Mouse (Mus musculus): ENCODE results near the gene Mepce.
"Not testable (repeated sequence)": the region's sequence is repeated elsewhere in the genome, so short reads cannot be mapped to it uniquely, and the experiment has no call there.

The Mepce gene

DNA sequence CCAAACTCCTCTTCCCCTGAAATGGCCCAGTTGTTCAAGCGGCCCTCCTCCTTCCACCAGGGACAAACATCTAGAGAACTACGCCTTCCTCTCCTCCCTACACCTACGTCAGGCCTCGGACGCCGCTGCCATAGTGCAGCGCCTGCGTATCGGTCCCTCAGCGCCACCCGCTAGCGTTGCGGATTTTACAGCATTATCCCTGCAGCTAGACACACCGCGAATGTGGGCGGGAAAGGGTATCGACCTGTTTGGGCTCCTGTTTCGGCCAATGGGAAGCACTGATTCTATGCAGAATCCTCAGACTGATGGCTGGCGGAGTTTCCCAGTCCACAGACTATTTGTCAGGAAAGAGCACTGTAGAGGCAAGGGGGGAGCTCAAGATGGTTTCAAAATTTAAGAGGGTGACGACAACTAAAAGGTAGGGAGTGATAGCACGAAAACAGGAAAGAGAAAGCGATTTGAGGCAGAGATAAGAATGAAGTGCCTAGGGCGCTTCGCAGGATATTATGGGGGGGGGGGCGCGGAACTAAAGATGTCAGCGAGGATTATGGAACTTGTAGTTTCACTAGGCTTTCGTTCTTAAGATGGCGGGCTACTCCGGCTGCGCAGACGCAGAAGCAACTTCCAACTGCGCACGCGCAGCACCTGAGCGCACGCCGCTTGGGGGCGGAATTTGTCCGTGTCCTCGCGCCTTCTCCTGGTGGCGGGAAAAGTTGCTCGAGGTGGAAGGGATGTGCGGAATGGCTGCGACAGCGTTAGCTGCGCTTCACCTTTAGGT is at the start of gene Mepce, which contains the start of gene Zcwpw1:
Gene Mepce (minus strand): TSS at position 505 of the 778 bp plus-strand sequence.
Gene Zcwpw1 (plus strand): TSS at position 648 of the 778 bp plus-strand sequence.
- in situ Hi-C loops (cut with MboI, MseI), result no loop called here

DNA sequence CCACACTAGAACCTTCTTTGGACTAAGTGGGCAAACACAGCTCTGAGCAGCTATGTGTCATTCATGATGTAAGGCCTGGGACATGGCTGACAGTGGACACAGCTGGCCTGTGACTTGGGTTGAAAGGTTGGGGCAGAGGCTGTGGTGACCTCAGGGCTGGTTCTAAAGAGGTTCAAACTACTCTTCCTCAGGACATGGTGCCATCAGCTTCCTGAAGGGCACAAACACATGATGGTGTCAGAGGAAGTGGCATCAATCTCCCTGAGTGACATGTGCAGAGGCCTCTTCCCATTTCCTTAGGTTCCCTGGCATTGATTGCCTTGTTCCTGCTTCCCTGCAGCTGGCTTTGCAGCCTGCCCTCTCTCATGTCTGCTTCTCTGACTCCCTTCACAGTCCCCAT is 49.7 kb upstream of the Mepce start:
- in situ Hi-C loops (cut with MboI, MseI), result not testable (repeated sequence)

DNA sequence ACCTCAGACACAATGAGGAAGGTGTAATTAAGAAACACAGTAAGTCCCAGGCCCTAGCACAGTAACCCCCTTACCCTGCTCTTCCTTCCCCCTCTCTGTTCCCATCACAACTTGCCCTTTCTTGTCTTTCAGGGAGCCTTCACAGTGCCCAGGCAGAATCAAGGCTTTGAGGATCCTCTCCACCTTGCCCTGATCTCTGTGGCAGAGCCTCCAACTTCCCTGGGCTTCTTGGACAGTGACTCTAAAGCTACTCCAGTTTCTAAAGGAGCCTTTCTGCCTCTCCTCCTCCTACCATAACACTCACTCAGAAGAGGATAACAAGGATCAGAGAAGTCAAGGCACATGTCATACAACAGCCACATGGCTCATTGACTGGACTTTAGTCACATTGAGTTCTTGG is 49.2 kb upstream of the Mepce start:
- in situ Hi-C loops (cut with MboI, MseI), result no loop called here

DNA sequence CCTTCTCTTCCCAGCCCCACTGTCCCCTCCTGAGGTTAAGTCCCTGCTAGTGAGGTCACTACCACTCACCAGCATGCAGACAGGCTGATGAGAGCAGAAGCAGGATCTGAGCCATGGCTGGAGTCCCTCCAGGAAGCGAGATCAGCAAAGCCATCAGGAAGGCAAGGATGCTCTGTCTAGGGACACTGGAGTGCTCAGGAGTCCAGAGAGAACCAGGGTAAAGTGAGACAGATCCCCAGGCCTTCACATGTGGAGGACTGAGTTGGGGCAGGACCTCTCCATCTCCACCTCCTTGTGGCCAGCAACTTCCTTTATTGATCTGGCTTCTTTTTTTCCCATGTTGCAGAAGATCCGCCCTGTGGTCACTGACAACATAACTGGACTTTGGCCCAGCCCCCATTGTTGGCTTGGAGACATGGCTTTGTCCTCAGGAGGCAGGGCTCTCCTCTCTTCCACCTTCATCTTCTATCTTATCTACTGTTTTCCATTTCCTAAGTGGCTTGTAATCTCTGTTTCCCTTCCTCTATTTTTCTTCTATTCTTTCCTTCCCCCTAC is 48.6 kb upstream of the Mepce start, which contains the start of gene Pilra:
Gene Pilra (minus strand): TSS at position 316 of the 555 bp plus-strand sequence.
- in situ Hi-C loops (cut with MboI, MseI), result not testable (repeated sequence)

DNA sequence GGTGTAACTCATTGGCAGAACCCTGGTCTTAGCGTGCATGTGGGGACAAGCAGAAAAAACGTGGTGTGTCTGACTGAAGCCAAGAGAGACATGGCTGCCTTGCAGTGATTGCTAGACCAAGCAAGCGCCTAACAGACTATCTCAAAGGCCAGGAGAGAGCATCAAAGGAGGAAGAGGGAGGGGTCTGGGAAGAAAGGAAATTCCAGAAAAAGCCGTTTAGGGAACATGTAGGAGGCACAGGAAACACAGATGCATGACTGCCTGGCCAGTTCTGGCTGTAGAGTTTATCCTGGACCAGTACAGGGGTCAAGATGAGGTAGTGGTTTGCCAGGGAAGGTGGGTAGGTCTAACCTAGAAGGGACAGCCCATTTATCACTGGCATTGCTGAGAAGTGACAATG is 46.0 kb upstream of the Mepce start:
- in situ Hi-C loops (cut with MboI, MseI), result no loop called here

DNA sequence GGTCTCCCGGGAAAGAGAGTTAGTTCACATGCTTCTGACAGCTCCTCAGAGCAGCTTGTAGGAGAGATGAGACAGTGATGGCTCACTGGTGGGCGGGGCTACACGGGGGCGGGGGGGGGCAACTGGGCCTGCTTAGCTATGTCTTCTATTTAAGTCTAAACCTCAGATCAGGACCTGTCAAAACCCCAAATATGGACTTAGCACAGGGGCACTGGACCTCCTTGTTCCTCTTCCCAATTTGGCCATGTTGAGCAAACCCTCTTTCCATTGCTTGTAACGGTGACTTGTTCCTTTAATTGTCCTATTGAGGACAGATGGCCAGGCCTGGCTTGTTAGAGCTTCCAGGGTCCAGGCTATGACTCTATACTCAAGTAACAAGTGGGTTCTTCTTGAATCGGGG is 44.1 kb upstream of the Mepce start:
- in situ Hi-C loops (cut with MboI, MseI), result no loop called here

DNA sequence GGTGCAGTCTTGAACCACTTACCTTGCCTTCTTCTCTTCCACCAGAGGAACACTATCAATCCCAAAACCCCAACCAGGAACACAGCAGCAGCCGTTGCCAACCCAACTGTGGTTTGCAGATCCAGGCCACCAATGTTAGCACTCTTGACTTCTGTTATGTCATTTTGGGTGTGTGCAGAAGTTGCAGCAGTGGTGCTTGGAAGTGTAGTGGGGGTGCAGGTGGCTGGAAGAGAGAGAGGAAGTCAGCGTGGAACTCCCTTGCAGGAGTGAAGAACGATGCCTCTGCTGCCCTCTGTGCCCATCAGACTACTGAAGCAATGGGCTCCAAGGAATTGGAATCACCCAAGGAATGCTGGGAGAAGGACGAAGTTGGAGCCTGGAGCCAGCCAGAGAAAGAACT is 43.7 kb upstream of the Mepce start:
- in situ Hi-C loops (cut with MboI, MseI), result no loop called here

DNA sequence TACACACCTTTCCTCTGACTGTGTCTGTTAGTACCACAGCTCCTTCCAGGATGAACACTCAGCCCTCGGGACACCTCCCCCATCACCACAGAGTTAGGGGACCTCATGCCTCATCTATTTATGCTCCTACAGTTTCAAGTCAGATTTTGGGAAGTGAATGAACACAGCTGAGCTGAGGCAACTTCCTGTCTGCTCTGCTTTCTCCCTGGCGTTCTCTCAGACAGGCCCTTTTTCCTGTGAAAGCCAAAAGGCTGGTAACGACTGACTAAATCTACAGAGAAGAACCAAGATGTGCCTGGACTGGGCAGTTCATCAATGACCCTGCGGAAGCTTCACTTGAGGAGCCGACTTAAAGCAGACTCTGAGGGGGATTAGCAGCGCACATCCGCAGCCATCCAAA is 42.8 kb upstream of the Mepce start:
- in situ Hi-C loops (cut with MboI, MseI), result no loop called here

DNA sequence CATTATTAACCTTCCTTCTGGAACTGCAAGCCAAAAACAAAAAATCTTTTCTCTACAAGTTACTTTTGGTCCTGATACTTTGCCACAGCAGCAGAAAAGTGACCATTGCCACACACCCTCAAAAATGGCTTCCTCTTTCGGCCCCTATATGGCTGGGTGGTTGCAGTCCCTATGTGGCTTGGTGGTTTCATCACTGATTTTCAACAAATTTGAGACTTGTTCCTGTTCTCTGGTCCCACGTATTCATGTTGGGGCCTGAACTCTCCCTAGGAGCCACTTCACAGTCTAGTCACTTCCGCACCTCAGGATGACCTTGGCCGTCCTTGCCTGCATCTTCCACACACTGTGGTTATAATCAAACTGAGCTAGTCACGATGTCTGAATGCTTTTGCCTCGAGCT is 41.2 kb upstream of the Mepce start:
- in situ Hi-C loops (cut with MboI, MseI), result no loop called here

DNA sequence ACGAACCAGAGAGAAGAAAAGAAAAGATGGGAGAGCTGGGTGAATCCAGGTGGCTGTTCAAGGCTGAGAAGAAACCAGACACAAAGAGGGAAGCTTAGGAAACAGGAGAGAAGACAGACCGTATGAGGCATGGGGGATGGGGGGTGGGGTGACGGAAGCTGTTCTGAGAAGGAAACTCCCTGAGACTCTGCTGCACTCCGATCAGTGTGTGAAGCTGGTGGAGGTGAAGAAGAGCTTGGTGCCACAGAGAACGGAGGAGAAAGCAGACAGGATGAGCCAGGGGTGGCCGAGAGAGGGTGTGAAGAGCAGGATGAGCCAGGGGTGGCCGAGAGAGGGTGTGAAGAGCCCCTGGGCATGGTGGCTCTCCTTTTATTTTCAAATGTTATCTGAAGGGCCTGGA is 39.0 kb upstream of the Mepce start:
- in situ Hi-C loops (cut with MboI, MseI), result no loop called here

DNA sequence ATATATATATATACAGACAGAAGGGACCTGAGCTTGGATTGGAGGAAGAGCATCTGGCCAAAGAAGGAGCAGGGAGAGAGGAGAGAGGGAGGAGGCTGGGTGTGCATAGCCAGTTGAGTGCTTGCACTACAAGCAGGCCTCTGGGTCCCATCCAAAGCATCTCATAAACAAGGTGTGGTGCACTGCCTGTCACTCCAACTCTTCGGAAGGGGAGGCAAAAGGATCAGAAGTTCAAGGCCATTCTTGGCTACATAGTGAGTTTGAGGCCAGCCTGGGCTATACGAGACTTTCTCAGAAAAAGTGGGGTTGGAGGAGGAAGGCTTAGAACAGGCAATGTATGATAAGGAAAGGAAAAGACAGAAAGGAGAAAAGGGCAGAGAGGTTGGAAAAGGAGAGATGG is 38.5 kb upstream of the Mepce start:
- in situ Hi-C loops (cut with MboI, MseI), result no loop called here

DNA sequence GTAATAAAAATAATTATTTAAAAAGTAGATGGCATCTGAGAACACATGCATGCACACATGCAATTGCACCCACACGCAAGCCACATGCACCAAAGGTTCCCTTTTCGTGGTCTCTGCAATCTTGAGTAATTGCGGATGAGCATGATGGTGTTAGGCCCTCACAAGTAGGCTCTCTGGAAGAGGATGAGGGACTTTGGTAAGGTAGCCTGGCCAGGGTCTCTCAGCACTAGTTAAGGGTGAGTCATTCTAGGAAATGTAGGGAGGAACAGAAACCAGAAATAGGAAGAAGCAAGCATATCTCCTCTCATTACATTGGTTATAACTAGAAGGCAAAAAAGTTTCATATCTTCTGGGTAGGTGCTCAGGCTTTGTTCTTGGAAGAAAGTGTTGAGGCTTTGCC is 37.6 kb upstream of the Mepce start:
- in situ Hi-C loops (cut with MboI, MseI), result no loop called here

DNA sequence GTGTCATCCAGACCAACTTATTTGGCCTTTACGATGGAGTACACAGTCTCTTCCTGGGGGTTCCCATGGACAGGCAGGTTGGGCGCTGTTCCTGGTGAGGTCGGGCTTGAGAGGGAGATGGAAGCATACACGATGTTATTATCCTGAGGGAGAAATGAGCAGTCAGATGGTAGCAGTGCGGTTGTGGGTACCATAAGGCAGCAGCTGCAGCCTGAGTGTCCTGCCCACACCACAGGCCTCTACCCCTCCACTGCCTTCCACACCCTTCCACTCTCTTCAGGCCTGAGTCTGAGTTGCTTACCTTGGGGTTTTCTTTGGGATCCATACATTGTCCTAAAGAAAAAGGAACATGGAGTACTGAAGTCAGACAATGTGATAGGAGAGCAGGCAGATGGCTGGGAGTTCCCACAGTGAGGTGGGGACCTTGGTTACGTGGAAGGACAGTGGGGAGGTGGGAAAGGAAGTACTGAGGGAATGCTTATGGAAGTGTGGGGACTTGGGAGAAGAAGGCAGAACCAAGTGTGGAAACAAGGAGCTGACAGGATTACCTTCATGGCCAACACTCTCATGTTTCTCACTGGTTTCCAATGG is 36.1 kb upstream of the Mepce start:
- in situ Hi-C loops (cut with MboI, MseI), result no loop called here

DNA sequence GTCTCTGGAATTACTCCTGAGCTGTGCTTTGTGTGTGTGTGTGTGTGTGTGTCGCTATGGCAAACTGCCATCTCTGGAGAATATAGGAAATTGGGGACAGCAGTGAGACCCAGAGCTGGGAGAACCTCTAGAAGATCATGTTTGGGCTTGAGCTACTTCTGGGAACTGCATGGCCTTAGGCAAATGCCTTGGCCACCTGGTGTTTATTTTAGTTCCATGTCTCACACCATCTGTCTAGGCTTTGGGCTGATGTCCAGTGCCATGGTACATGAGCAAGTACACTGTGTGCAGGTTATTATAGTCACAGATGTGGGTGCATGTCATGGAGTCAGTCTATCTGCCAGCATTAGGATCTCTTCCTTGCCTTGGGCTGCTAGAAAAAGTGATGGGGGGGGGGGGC is 35.1 kb upstream of the Mepce start:
- in situ Hi-C loops (cut with MboI, MseI), result no loop called here

DNA sequence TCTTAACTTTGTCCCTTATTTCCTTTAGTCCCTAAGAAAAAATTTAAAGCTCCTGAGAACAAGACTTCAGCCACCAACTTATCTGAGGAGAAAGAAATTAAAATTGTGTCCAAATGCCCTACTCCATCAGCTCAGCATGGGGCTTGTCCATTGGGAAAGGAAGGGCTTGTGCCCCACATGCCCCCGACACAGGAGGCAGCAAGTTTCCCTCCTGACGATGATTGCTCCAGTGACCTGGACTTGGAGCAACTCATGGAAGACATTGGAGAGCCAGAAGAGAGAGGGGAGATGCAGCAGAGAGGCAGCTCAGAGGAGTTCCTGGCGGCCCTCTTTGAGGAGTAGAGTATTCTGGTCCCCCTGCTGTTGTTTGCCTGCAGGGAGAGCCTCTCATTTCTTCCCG is 34.7 kb upstream of the Mepce start:
- in situ Hi-C loops (cut with MboI, MseI), result no loop called here

DNA sequence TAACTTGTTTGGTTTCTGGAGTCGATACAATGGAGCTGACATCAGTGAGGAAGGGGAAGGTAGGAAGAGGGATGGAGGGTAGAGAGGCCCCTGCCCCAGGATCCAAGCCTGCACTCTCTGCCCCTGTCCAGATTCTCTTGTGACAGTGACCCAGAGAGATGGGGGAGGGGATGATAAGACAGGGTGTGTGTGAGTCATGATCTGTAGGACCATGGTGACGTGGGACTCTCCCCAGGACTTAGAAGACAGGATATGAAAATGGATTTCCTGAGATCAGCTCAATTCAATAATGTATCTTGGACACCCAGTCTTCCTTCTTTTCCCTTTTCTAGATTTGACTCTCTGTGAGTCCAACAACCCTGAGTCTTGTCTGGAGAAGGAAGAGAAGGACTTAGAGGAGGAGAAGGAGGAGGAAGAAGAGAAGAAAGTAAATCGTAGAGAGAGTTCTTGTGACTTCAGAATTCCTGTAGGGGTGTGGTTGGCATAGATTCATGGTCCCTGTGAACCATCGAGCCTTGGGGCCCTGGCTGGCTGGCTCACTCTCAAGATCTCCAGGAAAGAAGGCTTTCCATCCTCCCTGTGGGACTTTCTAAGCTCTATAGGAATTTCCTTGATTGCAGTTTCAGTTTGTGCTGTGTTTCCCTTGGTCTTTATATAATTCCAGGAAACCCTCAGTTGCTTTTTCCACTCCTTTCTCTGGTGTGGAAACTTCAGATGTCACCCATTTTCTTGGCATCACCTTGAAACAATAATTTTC is 30.2 kb upstream of the Mepce start:
- in situ Hi-C loops (cut with MboI, MseI), result no loop called here

DNA sequence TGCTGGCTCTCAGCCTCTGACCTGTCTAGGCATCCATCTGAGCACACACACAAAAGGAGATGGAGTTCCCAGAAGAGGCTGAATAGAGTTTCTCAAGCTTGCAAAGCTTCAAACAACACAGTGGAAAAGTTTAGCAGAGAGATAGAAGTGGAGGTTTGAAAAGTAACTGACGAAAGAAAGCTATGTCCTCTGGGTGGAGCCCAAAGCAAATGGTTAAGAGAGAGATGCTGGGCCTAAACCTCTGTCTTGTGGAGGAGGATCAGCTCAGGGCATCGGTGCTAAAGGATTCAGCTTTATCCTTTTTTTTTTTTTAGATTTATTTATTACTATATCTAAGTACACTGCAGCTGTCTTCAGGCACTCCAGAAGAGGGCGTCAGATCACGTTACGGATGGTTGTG is 20.9 kb upstream of the Mepce start:
- in situ Hi-C loops (cut with MboI, MseI), result no loop called here

DNA sequence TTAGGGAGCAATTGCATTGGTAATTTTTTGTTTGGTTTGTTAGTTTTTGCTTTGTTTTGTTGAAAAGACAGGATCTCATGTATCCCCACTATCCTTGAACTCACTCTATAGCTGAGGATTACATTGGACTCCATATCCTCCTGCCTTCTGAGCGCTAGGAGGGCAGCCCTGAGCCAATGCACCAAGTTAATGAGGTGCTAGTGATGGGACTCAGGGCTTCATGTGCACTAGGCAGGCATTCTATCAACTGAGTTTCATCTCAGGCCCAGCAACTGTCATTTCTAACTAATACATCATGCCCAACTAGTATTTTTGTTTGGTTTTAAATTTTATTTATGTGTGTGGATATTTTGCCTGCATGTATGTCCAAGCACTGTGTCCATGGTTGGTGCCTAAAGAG is 18.7 kb upstream of the Mepce start:
- in situ Hi-C loops (cut with MboI, MseI), result no loop called here

DNA sequence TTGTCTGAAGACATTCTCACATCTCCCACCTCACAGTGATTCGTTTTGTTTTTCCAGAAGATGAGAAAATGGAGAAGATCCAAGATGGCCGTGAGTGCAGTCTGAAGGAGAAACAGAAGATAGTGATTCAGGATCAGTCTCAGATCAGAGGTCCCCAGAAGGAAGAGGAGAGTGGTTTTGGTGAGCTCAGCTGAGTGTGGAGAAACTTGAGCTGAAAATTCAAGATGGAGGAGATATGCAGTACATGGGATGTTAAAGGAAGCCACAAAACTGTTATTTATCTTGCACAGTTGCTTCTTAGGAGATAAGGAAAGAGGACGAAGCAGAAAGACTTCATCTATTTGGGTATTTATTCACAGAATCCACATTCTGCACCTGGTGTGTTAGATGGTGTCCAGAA is 13.5 kb upstream of the Mepce start:
- in situ Hi-C loops (cut with MboI, MseI), result loop anchor here (5.0 kb wide), 1 partner anchor 76 kb away; no protein-coding TSS in a partner anchor

DNA sequence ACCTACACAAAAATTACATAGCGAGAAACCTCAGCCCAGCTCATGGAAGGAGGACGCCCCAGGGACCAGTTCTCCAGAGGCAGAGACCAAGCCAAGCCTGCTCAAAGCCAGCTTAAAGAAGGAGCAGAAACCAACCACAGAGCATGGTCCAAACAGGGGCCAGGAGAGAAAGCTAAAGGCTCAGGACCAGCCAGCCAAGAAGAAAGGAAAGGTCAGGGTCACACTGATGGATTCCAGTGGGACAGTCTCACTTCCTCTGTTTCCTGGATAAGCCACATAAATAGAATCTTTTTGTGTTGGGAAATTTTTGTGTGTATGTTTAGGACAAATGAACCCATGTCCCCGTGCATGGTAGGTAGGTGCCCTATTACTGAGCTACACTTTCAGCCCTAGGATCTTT is 9.2 kb upstream of the Mepce start:
- in situ Hi-C loops (cut with MboI, MseI), result no loop called here

DNA sequence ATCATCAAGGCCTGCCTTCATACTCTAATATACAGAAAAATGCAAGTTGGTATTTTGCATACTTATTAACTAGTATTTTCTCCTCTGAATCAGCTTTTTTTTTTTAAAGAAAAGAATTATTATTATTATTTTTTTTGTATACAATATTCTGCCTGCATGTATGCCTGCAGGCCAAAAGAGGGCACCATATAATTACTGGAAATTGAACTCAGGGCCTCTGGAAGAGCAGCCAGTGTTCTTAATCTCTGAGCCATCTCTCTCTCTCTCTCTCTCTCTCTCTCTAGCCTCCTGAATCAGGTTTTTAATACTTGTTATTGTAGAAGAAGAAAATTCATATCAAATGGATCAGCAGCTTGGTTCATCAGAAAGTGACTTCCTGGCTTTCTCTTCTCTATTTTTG is 4.1 kb upstream of the Mepce start:
- in situ Hi-C loops (cut with MboI, MseI), result no loop called here

DNA sequence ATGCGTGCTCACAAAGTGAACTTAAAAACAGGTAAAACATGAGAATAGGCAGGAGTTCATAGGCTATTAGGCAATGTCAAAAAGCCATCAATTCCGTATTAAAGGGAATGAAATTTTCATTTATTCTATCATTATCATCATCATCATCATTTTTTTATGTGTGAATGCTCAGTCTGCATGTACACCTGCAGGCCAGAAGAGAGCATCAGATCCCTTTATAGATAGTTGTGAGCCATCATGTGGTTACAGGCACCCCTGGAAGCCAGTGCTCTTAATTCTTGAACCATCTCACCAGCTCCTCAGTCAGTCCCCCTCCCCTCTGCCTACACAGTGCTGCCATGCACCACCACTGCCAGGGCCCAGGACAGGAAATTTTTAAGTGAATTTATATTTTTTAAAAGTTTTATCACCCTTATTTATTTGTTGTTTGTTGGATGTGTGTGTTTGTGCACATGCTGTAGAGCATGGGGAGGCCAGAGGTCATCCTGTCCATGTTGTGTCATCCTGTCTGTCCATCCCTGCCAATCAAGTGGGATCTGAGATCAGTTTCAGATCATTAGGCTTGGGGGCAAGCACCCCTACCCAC is 1.6 kb upstream of the Mepce start:
- in situ Hi-C loops (cut with MboI, MseI), result no loop called here
